Mouse (Mus musculus): ENCODE results near the gene Mypn.

Gene Mypn

DNA sequence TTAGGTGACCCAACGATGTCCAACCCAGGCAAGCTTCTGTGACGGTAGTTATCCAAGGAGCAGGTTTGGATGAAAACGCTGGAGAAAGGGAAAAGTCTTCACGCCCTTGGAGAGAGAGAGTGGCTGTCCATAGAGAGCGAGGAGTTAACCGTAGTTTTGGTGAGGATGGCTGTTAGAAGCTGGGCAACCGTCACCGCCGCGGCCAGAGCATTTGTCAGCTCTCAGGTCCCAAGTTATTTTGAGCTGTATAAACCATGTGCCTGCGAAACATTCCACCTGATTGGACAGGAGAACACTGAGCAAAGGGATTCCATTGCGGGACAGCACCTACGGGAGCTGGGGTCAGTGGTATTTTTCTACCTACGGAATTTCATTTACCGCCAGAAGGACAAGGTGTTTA lies at the start of gene Mypn:
TSS of gene Mypn (minus strand) at position 225 of the 400 bp plus-strand sequence.
- no peak for DNase-seq

DNA sequence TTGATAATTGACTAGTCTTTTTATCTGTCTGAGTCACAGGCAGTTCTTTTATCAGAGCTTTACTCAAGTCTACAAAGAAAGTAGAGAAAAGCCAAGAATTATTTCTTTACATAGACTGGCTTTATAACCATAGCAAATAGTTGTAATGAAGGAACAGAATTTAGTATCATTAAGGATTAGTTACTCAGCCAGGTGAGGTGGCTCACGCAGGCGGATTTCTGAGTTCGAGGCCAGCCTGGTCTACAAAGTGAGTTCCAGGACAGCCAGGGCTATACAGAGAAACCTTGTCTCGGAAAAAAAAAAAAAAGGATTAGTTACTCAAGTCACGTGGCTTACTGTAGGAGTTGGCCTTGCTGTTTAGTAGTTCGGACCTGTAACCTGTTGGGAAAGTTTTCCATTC lies 44.7 kb upstream of the Mypn start:
- no peak for DNase-seq

GRCm38 (mm10) chr10:63247457-63247856 lies 43.7 kb upstream of the Mypn start:
- no peak for DNase-seq

GRCm38 (mm10) chr10:63245846-63246245 lies 42.1 kb upstream of the Mypn start:
- no peak for DNase-seq

DNA sequence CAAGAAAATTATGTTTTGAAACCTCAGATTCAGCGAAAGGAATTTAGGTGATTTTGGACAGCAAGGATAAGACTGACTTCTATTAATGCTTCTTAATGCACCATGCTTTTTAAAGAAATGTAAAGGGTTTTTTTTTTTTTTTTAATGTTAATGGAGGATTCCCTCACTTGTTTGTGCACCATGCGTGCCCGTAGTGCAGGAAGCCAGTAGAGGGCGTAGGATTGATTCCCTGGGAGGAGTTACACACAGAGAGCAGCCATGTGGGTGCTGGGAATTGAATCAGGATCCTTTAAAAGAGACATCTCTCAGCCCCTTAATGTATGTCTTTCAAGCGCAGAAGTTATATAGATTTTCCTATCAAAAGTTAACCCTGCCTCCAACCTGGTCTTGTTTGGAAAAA lies 41.0 kb upstream of the Mypn start:
- peak; percentile 36 to 51 for DNase-seq

DNA sequence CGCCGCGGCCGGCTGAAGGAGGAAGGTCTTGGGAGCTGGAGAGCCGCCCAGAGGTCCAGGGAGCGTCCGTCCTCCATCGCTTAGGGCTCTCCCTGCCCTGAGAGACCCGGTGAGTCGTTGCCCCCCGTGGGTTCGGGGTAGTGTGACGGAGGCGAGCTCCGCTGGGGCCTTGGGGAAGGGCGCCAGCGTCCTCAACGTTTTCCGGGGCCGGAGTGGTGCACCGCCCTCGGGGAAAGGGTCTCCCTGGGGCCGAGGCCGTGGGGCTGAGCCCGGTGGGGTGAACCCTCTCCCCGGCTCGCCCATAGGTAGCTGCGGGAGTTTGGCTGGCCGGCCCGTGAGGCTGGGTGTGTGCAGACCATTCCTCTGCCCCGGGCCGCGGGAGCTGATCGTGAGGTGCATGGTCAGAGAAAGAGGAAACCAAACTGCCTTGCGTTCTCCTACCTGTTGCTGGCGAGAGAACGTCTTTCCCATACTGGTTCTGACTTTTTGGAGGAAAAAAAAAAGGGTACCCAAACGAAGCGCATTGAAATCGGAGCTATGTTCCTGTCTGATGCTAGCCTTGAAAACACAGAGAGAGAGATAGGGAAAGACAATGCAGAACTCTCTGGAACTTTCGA lies 40.4 kb upstream of the Mypn start:
- no peak for DNase-seq

DNA sequence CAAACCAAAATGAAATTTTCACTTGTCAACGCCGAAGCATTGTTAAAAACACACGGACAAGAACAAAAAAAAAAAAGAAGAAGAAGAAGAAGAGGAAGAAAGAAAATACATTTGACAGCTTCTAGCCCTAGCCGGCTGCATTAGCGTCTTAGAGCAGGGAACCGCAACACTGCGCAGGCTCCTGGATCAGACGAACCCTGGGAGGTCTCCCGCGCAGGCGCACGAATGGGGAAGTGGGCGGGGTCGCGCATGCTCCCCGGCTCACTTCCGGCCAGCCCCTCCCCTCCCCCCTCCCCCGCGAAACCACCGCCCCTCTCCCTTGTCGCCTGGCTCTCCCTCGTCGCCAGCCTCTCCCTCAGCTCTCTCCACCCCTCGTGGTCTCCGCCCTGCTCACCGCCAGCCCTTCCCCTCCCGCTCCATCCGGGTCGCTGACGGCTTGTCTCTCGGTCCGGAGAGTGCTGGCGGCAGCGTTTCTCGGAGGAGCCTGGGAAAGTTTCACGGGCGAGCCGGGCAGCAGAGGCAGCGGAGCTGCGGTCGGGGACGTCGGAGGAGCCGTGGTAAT lies 39.8 kb upstream of the Mypn start, which contains the start of gene Herc4:
TSS of gene Herc4 (plus strand) at position 318 of the 562 bp plus-strand sequence.
- peak; percentile 97 for DNase-seq

DNA sequence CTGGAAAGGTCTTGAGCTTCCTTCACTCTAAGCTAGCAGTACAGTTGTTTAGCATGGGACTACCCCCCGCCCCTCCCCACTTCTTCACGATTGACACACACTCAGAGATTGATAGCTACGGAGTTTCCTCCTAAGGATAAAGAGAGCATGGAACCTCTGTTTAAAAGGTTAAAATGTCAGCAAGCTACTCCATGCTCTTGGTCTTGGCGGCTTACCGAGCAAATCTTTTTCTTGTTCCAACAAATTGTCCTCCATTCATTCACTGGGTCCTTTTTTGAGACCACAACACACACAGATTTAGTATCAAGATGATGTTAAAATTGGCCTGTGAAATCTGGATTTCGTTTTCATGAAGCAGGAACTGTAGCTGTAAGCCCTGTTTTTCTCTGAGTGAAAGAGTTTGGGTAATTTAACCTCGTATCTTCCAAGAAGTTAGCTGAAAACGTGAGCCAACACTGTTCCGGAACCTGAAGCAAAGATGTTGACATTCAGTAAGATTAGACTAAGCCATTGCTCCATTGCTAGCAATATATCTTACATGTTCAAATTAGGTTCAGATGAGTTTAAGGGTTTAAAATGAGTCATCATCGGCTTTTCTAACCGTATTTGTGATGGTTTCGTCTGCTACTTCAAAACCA lies 39.2 kb upstream of the Mypn start:
- DNase-seq: no peak

DNA sequence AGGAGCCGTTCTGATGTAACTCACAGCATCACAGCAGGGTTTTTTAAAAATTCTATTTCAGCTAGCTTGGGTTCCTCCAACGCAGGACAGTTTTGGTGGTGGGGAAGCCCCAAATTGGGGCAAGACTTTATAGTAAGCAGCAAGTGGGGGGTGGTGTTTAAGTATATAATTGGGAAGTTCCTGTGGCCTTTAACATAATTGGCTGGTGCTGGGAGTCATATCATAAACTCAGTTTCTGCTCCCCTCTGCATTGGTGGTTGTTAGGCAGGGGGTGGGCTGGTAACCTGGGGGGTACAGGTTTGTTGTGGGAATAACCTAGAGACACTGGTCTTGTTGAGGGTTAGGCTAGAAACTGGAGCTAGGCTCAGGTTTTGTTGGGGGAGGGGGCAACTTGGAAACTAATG lies 37.1 kb upstream of the Mypn start:
- no peak for DNase-seq

DNA sequence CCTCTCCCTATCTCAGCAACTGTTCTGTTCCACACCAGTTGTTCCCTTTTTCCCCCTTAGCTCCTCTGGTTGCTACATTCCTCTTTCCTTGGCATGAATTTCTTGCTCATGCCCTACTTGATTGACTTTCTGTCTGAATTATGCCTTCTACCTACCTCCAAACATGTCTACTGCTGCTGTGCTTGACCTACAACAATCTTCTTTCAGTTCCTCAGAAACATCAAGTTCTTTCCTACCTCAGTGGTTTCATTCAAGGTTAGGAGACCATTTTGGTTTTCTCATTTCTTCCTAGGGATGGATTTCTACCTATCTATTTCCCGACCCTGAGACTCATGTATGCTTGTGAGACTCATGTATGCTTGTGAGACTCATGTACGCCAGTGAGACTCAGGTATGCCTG lies 36.1 kb upstream of the Mypn start:
- DNase-seq: no peak

DNA sequence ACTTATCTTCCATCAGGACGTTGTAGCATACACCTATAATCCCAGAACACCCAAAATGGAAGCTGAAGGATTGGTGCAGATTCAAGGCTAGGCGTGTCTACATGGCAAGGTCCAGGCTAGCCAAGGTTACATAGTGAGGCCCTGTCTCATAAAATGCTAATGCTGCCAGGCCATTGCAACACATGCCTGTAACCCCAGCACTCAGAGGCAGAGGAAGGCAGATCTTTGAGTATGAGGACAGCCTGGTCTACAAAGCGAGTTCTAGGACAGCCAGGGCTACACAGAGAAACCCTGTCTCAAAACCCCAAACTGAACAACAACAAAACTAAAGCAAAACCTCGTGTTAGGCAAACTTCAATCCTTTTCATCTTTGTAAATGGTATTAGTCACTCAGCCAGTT lies 34.3 kb upstream of the Mypn start:
- no peak for DNase-seq

DNA sequence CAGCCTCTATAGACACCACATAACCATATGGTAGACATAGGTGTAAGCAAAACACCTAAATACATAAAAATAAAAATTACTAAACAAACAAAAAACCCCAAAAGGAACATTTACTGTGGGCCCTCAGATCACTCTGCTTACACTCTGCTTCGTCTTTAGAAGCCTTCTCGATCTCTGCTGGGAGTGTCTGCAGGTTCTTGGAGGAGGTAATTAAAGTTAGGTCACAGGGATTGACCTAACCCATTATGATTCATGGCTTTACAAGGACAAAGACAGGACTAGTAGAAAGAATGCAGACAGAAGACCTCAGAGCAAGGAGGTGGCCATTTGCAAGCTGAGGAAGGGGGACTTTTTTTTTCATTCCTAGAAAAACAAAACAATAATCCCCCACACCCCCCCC lies 33.5 kb upstream of the Mypn start:
- DNase-seq: no peak

GRCm38 (mm10) chr10:63236663-63237062 lies 32.9 kb upstream of the Mypn start:
- DNase-seq: no peak

DNA sequence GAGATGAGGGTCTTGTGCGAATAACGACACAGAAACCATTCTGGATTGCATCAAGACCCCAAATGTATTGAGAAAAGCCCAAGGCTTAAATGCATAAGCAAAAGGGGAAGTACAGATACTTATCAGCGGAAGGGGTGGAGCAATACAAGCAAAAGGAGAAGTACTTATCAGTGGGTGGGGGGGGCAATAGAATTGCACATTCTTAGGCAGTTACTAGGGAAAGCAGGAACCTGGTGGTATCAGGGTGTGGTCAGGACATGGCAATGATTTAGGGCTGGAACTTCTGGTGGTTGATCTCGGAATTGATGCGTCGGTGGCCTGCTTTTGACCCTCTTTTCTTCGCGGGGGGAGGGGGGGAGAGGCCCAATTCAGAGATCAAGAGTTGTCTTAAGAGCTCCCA lies 32.1 kb upstream of the Mypn start:
- no peak for DNase-seq

DNA sequence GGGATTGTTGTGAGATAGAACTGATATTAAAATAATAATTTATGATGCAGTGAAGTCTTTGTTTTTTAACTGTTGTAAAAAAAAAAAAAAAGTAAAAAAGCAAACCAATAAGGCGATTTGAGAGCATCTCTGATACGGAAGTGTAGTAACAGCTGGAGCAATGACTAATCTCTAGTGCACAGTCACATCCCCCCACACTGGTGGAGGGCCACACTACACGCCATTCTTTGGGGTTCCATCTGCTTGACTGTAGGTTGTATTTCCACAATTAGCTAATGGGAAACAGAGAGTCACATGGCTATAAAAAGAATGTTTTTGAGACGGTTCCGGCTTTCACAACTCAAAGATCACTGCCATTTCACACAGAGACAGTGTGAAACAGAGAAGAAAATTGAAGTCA lies 30.4 kb upstream of the Mypn start:
- no peak for DNase-seq

GRCm38 (mm10) chr10:63231630-63232029 lies 27.9 kb upstream of the Mypn start:
- no peak for DNase-seq

- no peak for DNase-seq
Observed at GRCm38 (mm10) chr10:63230854-63231253, 27.1 kb upstream of the Mypn start.

DNA sequence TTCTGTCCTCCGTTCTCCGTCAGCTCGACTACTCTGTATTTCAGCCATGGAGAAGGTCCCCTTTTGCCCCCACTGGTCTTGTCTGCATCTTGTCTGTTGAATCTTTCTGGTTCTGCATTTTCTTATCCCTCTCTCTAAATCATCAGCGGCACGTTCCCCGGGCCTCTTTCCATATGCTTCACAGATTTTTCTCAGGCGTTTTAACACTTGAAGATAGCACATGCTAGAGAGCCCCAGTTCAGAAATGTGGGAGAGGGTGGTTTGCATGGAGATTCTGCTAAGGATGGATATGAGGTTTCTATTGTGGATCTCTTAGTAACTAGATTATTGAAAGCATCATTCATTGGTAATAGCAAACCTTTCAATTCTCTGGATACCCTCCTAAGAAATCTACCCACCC lies 26.5 kb upstream of the Mypn start:
- DNase-seq: no peak

DNA sequence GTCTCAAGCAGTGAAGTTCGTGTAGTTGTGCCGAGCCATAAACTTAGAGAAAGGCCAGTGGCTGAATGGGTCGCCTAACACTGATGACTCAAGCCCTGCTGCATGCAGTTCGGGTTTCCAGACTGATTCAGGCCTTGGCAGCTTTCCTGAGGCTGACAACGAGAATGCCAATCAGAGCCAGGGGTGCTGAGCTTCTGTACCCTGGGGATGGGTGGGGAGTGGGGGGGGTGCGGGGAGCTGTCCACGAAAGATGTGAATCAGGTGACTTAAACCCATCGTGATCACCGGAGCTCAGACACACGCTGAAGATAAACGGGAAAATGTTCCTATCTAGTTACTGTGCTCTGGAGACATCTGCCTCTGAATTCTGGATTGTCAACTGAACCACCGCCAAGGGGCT lies 20.6 kb upstream of the Mypn start:
- no peak for DNase-seq

DNA sequence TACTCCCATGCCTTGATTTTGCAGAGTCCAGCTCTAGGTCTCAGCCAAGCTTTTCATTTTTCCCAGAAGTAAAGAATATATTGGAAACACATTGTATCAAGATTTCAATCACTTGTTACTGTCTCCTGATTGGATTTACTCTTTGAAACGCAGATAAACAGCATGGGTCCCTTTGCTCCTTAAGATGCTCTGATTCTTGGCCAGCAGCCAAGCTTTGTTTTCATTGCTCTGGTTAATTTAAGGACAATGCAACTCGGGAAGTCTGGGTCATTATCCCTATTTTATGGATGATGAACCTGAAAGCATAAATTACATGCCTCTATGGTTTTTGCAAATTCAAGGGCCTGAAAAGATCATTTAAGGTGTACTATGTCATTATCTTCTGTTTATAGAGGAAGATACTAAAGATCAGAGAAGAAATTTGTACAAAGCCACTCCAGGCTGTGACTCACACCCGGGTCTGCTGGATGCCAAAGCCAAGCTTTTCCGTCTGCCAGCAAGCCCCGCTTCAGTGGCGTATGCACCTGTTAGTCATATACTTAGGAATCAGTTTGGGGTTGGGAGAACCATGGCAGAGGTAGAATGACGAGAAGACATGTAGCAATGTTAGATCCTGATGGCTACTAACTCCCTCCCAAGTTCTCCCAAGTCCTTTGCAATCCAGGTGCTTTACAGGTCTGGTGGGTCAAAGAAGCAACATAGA lies 17.5 kb upstream of the Mypn start:
- no peak for DNase-seq

DNA sequence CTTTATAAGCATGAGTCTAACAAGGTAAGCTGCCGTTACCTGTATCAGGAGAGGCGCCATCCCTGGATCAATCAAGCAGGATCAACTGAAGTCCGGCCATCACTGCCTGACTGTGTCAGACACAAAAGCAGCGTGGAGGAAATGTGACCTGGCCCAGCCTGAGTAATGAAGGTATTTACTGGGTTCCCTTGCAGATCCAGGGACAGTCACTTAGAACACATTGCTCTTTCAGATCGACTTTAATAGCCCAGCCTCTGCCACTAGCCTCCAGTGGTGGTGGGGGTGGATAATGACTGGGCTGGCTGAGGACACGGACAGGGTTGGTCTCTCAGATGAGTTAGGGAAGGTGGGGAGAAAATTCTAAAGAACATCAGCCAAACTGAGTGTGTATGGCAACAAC lies 5.1 kb upstream of the Mypn start:
- no peak for DNase-seq

DNA sequence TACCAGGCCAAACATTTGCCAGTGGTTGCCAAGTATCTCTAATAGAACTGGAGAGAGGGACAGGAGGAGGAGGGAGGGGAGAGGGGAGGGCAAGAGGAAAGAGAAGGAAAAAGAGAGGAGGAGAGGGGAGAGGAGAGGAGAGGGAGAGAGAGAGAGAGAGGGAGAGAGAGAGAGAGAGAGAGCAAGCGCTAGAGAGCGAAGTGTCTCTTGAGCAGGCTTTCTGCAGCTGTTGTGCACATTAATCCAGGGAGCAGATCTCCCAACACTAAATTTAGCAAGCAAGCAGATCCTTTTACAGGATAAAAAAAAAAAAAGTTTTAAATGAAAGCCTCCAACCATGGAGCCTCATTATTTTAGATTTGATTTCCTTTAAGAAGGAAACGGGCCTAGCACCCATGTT lies 750 bp downstream of the Mypn start:
- DNase-seq: no peak

- no peak for DNase-seq
Observed at GRCm38 (mm10) chr10:63201534-63201933, 2.2 kb downstream of the Mypn start.

GRCm38 (mm10) chr10:63199008-63199407 lies 4.7 kb downstream of the Mypn start:
- no peak for DNase-seq
